Mouse (Mus musculus) cerebellum, adult 9-10 months (tissue): ENCODE data around the gene Mrps21.
A peak's percentile ranks its signal among the peaks of the same experiment; 100 is the strongest.
"Not testable (repeated sequence)": the region's sequence is repeated elsewhere in the genome, so short reads cannot be mapped to it uniquely, and the experiment has no call there.

Source experiments
- DNase-seq: peaks from one replicate; pipeline ENCODE4 v3.0.0; 2022

The Mrps21 gene

GRCm38 (mm10) chr3:95891211-95892065 lies 20.1 kb upstream of the Mrps21 start, which contains the start of gene BC028528:
Gene BC028528, minus strand, starts transcription at chr3:95892005.
- no peak for DNase-seq

GRCm38 (mm10) chr3:95889664-95890063 lies 18.3 kb upstream of the Mrps21 start:
- no peak for DNase-seq

- DNase-seq: no peak
Measured at GRCm38 (mm10) chr3:95887596-95887995, 16.3 kb upstream of the Mrps21 start.

GRCm38 (mm10) chr3:95884400-95884799 lies 13.1 kb upstream of the Mrps21 start:
- DNase-seq: no peak

- peak; percentile 82 for DNase-seq
Measured at GRCm38 (mm10) chr3:95882816-95883425, 11.6 kb upstream of the Mrps21 start.

GRCm38 (mm10) chr3:95881979-95882815 lies 10.9 kb upstream of the Mrps21 start, which contains the start of gene Ciart:
Gene Ciart, minus strand, starts transcription at chr3:95882251.
- DNase-seq: peak; percentile 97

- DNase-seq: no peak
Measured at GRCm38 (mm10) chr3:95879063-95879462, 7.7 kb upstream of the Mrps21 start.

- no peak for DNase-seq
Measured at GRCm38 (mm10) chr3:95872048-95872447, 729 bp upstream of the Mrps21 start.

GRCm38 (mm10) chr3:95870976-95871375 lies 343 bp downstream of the Mrps21 start:
- no peak for DNase-seq

GRCm38 (mm10) chr3:95867408-95867807 lies 3.9 kb downstream of the Mrps21 start:
- no peak for DNase-seq

GRCm38 (mm10) chr3:95866071-95866470 lies 5.2 kb downstream of the Mrps21 start:
- no peak for DNase-seq

GRCm38 (mm10) chr3:95865571-95865970 lies 5.7 kb downstream of the Mrps21 start:
- no peak for DNase-seq

- no peak for DNase-seq
Measured at GRCm38 (mm10) chr3:95865050-95865449, 6.3 kb downstream of the Mrps21 start.

GRCm38 (mm10) chr3:95863578-95863977 lies 7.7 kb downstream of the Mrps21 start:
- no peak for DNase-seq

- peak; percentile 82 for DNase-seq
Measured at GRCm38 (mm10) chr3:95861796-95862195, 9.5 kb downstream of the Mrps21 start.

GRCm38 (mm10) chr3:95861216-95861615 lies 10.1 kb downstream of the Mrps21 start:
- DNase-seq: peak; percentile 16

- DNase-seq: peak; percentile 19
Measured at GRCm38 (mm10) chr3:95860323-95860722, 11.0 kb downstream of the Mrps21 start.

GRCm38 (mm10) chr3:95858278-95858677 lies 13.0 kb downstream of the Mrps21 start:
- not testable (repeated sequence) for DNase-seq

GRCm38 (mm10) chr3:95857050-95857449 lies 14.3 kb downstream of the Mrps21 start:
- DNase-seq: not testable (repeated sequence)

- no peak for DNase-seq
Measured at GRCm38 (mm10) chr3:95856115-95856514, 15.2 kb downstream of the Mrps21 start.

GRCm38 (mm10) chr3:95855502-95856089 lies 15.7 kb downstream of the Mrps21 start, which contains the start of gene Prpf3:
Gene Prpf3, minus strand, starts transcription at chr3:95855885.
- DNase-seq: peak; percentile 93

- DNase-seq: no peak
Measured at GRCm38 (mm10) chr3:95851317-95851716, 20.0 kb downstream of the Mrps21 start.

GRCm38 (mm10) chr3:95850611-95851010 lies 20.7 kb downstream of the Mrps21 start:
- DNase-seq: no peak
